Mouse (Mus musculus): ENCODE data around the gene Ppp1r3g.
"Not testable (repeated sequence)": the region's sequence is repeated elsewhere in the genome, so short reads cannot be mapped to it uniquely, and the experiment has no call there.

The Ppp1r3g gene

GRCm38 (mm10) chr13:35958539-35958938, at the start of gene Ppp1r3g:
Gene Ppp1r3g (plus strand): TSS chr13:35958839.
- no peak for DNase-seq (ENCODE audit: low spot score)

- DNase-seq (ENCODE audit: low spot score), result no peak
These were observed 47.2 kb upstream of the Ppp1r3g start for GRCm38 (mm10) chr13:35911476-35911875.

- peak; percentile 37 for DNase-seq (ENCODE audit: low spot score)
These were observed 20.6 kb upstream of the Ppp1r3g start for GRCm38 (mm10) chr13:35937991-35938390.

GRCm38 (mm10) chr13:35939871-35940665, 18.6 kb upstream of the Ppp1r3g start:
- DNase-seq (ENCODE audit: low spot score), result no peak

- no peak for DNase-seq (ENCODE audit: low spot score)
These were observed 17.7 kb upstream of the Ppp1r3g start for GRCm38 (mm10) chr13:35940934-35941333.

- no peak for DNase-seq (ENCODE audit: low spot score)
These were observed 11.8 kb upstream of the Ppp1r3g start for GRCm38 (mm10) chr13:35946659-35947353.

- DNase-seq (ENCODE audit: low spot score), result peak; percentile 67
These were observed 11.2 kb upstream of the Ppp1r3g start for GRCm38 (mm10) chr13:35947354-35948000.

GRCm38 (mm10) chr13:35949814-35950455, 8.7 kb upstream of the Ppp1r3g start:
- DNase-seq (ENCODE audit: low spot score), result no peak

- no peak for DNase-seq (ENCODE audit: low spot score)
These were observed 890 bp downstream of the Ppp1r3g start for GRCm38 (mm10) chr13:35959391-35960067.

GRCm38 (mm10) chr13:35963583-35963982, 4.9 kb downstream of the Ppp1r3g start:
- DNase-seq (ENCODE audit: low spot score), result no peak

GRCm38 (mm10) chr13:35967690-35968089, 9.1 kb downstream of the Ppp1r3g start:
- DNase-seq (ENCODE audit: low spot score), result no peak

GRCm38 (mm10) chr13:35968131-35968718, 9.6 kb downstream of the Ppp1r3g start:
- no peak for DNase-seq (ENCODE audit: low spot score)

- DNase-seq (ENCODE audit: low spot score), result no peak
These were observed 10.2 kb downstream of the Ppp1r3g start for GRCm38 (mm10) chr13:35968719-35969430.

GRCm38 (mm10) chr13:35969431-35969721, 10.7 kb downstream of the Ppp1r3g start:
- no peak for DNase-seq (ENCODE audit: low spot score)

GRCm38 (mm10) chr13:35969829-35970228, 11.2 kb downstream of the Ppp1r3g start:
- no peak for DNase-seq (ENCODE audit: low spot score)

GRCm38 (mm10) chr13:35976912-35977311, 18.3 kb downstream of the Ppp1r3g start:
- DNase-seq (ENCODE audit: low spot score), result no peak

- DNase-seq (ENCODE audit: low spot score), result no peak
These were observed 21.8 kb downstream of the Ppp1r3g start for GRCm38 (mm10) chr13:35980471-35980870.

GRCm38 (mm10) chr13:35982985-35983384, 24.3 kb downstream of the Ppp1r3g start:
- no peak for DNase-seq (ENCODE audit: low spot score)

GRCm38 (mm10) chr13:35989329-35989728, 30.7 kb downstream of the Ppp1r3g start:
- no peak for DNase-seq (ENCODE audit: low spot score)

- not testable (repeated sequence) for DNase-seq (ENCODE audit: low spot score)
These were observed 32.5 kb downstream of the Ppp1r3g start for GRCm38 (mm10) chr13:35991185-35991584.

GRCm38 (mm10) chr13:35994067-35994466, 35.4 kb downstream of the Ppp1r3g start:
- DNase-seq (ENCODE audit: low spot score), result peak; percentile 49

All from layer of hippocampus, adult 9-10 months (tissue).